Comparison of ENCODE assay signal across 25 mouse cellular contexts in the genomic region with DNA sequence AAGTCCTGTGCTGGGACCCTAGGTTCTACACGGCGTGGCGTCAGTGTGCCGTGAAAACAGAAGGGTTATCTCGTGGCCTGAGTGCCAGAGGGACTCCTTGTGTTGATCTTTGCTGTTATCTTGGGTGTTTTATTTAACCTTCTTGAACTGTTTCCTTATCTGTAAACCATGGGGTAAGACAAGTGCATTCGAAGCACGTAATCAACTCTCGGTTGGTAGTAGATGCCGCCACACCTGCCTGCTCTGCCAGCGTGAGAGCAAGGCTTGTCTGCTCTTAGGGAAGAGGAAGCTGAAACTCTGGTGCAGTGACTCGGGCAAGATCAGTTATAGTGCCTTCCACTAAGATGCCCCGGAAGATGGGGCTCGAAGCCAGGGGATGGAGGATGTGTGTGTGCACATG. TPM values are rescaled to one million over a fixed set of nuclear protein-coding genes. Genes with fewer than 3 reads are reported as not detected.
A peak's percentile ranks its signal among the peaks of the same experiment; 100 is the strongest.
DNase-seq lines count a peak whose midpoint lies in the region; ATAC-seq and TF ChIP-seq lines count a peak whose summit lies in the region.
"Had no signal": no experiment of that assay in that cellular context is flagged by ENCODE, and none has a peak within 500 bp of the region (broad histone marks: within the 10 kb centered on the region; RNA-seq: fewer than 3 reads in every experiment).

No protein-coding gene starts in this region.

- H3K27ac ChIP-seq in intestine, postnatal 0 days (ENCODE audit: low read depth, low read length): no peak overlapping the region
- no peak overlapping the region for H3K27ac ChIP-seq in liver, postnatal 0 days (ENCODE audit: low read depth)
- H3K27ac ChIP-seq in stomach, embryonic 16.5 days (ENCODE audit: low read length): peak overlapping the region; percentile 80
- H3K27ac ChIP-seq: embryonic facial prominence, embryonic 15.5 days; heart, embryonic 15.5 days; hindbrain, embryonic 13.5 days; limb, embryonic 15.5 days; neural tube, embryonic 12.5 days had no signal

- WGBS in intestine, postnatal 0 days: 41% methylated on average over 13 of the region's 13 CpGs
- WGBS in liver, postnatal 0 days (ENCODE audit: insufficient replicate concordance): 35% methylated on average over 13 of the region's 13 CpGs
- WGBS in stomach, embryonic 16.5 days: 60% methylated on average over 13 of the region's 13 CpGs

- TF ChIP-seq CTCF in intestine, postnatal 0 days (IDR thresholded peaks at IDR 0.05; ENCODE audit: low read depth): no peak
- TF ChIP-seq CTCF in liver, postnatal 0 days (IDR thresholded peaks at IDR 0.05; ENCODE audit: low read depth): no peak

- no peaks in the 10 kb centered on the region for H3K27me3 ChIP-seq in intestine, postnatal 0 days (replicated peaks; ENCODE audit: control insufficient read depth, insufficient read depth, low read length)
- 0 out of 2 replicates have a peak, but pooled peaks cover 1% of the 10 kb centered on the region for H3K27me3 ChIP-seq in liver, postnatal 0 days (ENCODE audit: insufficient read depth, low read length)
- no peaks in the 10 kb centered on the region; the same call in 1 of the 2 replicates for H3K27me3 ChIP-seq in stomach, embryonic 16.5 days (ENCODE audit: control insufficient read depth, insufficient read depth, low read length)
- H3K27me3 ChIP-seq: embryonic facial prominence, embryonic 15.5 days had no signal

- no peak overlapping the region for H3K9ac ChIP-seq in intestine, postnatal 0 days (ENCODE audit: low read depth, low read length)
- H3K9ac ChIP-seq in liver, postnatal 0 days (replicated peaks): no peak overlapping the region
- H3K9ac ChIP-seq in stomach, embryonic 16.5 days (ENCODE audit: low read length): no peak overlapping the region
- H3K9ac ChIP-seq: embryonic facial prominence, embryonic 15.5 days; forebrain, postnatal 0 days; heart, embryonic 15.5 days; hindbrain, embryonic 13.5 days; limb, embryonic 15.5 days; neural tube, embryonic 12.5 days had no signal

- no peaks in the 10 kb centered on the region; the same call in 1 of the 2 replicates for H3K36me3 ChIP-seq in intestine, postnatal 0 days (ENCODE audit: control insufficient read depth, insufficient read depth)
- H3K36me3 ChIP-seq in liver, postnatal 0 days (replicated peaks; ENCODE audit: insufficient read depth, low read length): no peaks in the 10 kb centered on the region
- H3K36me3 ChIP-seq in stomach, embryonic 16.5 days (ENCODE audit: control insufficient read depth, insufficient read depth, low read length): no peaks in the 10 kb centered on the region
- H3K36me3 ChIP-seq: embryonic facial prominence, embryonic 15.5 days; heart, embryonic 15.5 days; limb, embryonic 15.5 days; neural tube, embryonic 12.5 days had no signal

- peak; percentile 67 for DNase-seq in MEL-GATA-1-ER (ENCODE audit: extremely low read depth, low read depth)
- DNase-seq in liver, postnatal 0 days: no peak
- DNase-seq in thymus, postnatal 36 days: no peak
- no peak for DNase-seq in right cerebral cortex, postnatal 4 days
- no peak for DNase-seq in cerebellum, adult 9-10 months
- DNase-seq: adrenal gland, postnatal 25 days; cerebellum, adult 9-11 months; forebrain, postnatal 0 days; gastrocnemius, postnatal 36 days; heart, postnatal 36 days; kidney, adult 8-10 months; kidney, postnatal 10 days; left cerebral cortex, postnatal 4 days; lung, postnatal 14 days; midbrain, embryonic 14.5 days; retina, postnatal 1 day; thymus, postnatal 25 days had no signal

- 0 out of 2 replicates have a peak, but pooled peaks have one; percentile 20 for ATAC-seq in intestine, postnatal 0 days
- peak; percentile 14; the same call in 1 of the 2 replicates for ATAC-seq in liver, postnatal 0 days
- peak; percentile 48; the same call in 1 of the 2 replicates for ATAC-seq in stomach, embryonic 16.5 days (ENCODE audit: insufficient read depth, low FRiP score)
- ATAC-seq: forebrain, postnatal 0 days had no signal

- no peak for TF ChIP-seq EP300 in liver, postnatal 0 days (IDR thresholded peaks at IDR 0.05; ENCODE audit: low read depth)

- no peak overlapping the region for H3K4me3 ChIP-seq in intestine, postnatal 0 days (ENCODE audit: low read depth, low read length)
- H3K4me3 ChIP-seq in liver, postnatal 0 days (ENCODE audit: low read depth, low read length): no peak overlapping the region
- H3K4me3 ChIP-seq in stomach, embryonic 16.5 days (replicated peaks; ENCODE audit: low read length): no peak overlapping the region
- H3K4me3 ChIP-seq: embryonic facial prominence, embryonic 15.5 days; heart, embryonic 15.5 days; hindbrain, embryonic 13.5 days; limb, embryonic 15.5 days; megakaryocyte, embryonic 14.5 days; neural tube, embryonic 12.5 days had no signal

- no peaks in the 10 kb centered on the region for H3K9me3 ChIP-seq in intestine, postnatal 0 days (ENCODE audit: control insufficient read depth)
- no peaks in the 10 kb centered on the region for H3K9me3 ChIP-seq in liver, postnatal 0 days (ENCODE audit: low read length)
- no peaks in the 10 kb centered on the region for H3K9me3 ChIP-seq in stomach, embryonic 16.5 days (replicated peaks; ENCODE audit: control insufficient read depth, low read length)
- H3K9me3 ChIP-seq: embryonic facial prominence, embryonic 15.5 days; heart, embryonic 15.5 days; hindbrain, embryonic 13.5 days; limb, embryonic 15.5 days; megakaryocyte, embryonic 14.5 days; neural tube, embryonic 12.5 days had no signal

- H3K4me1 ChIP-seq in intestine, postnatal 0 days (replicated peaks; ENCODE audit: control insufficient read depth, insufficient read depth, low read length): peaks cover 5% of the 10 kb centered on the region; the same call in 1 of the 2 replicates
- H3K4me1 ChIP-seq in liver, postnatal 0 days (ENCODE audit: insufficient read depth): no peaks in the 10 kb centered on the region; the same call in 1 of the 2 replicates
- H3K4me1 ChIP-seq in stomach, embryonic 16.5 days (ENCODE audit: control insufficient read depth, insufficient read depth, low read length): peaks cover 28% of the 10 kb centered on the region
- H3K4me1 ChIP-seq: heart, embryonic 15.5 days had no signal

- H3K4me2 ChIP-seq in intestine, postnatal 0 days (replicated peaks; ENCODE audit: low read depth): no peak overlapping the region
- H3K4me2 ChIP-seq in liver, postnatal 0 days (ENCODE audit: low read depth, low read length): no peak overlapping the region
- H3K4me2 ChIP-seq in stomach, embryonic 16.5 days (ENCODE audit: low read depth, low read length): no peak overlapping the region
- H3K4me2 ChIP-seq: embryonic facial prominence, embryonic 15.5 days; heart, embryonic 15.5 days; hindbrain, embryonic 13.5 days; limb, embryonic 15.5 days; neural tube, embryonic 12.5 days had no signal

RNA-seq across cellular contexts. Expression of a gene that starts 48.4 kb away (rescaled TPM):
- polyA plus RNA-seq in intestine, postnatal 0 days (2015; fragmentation: Nextera tagmentation; extraction: Ambion mirVana): 8.9 and 9.1 TPM in 2 replicates
- 12.8 and 15.6 TPM in 2 replicates for polyA plus RNA-seq in liver, postnatal 0 days (2015; fragmentation: Nextera tagmentation; extraction: Ambion mirVana)
- 58.1 and 64.6 TPM in 2 replicates for polyA plus RNA-seq in stomach, embryonic 16.5 days (2015; fragmentation: Nextera tagmentation; extraction: Ambion mirVana)
